Mouse (Mus musculus) cerebellum, postnatal 4 days (tissue): ENCODE measurements around the gene Swt1.

Experiments used
- DNase-seq, 2 experiments: peaks; one replicate each; pipeline ENCODE4 v3.0.0; 2022; ENCODE audit warnings: low spot score in 2 of 2, mixed read lengths in 1 of 2

The Swt1 gene

DNA sequence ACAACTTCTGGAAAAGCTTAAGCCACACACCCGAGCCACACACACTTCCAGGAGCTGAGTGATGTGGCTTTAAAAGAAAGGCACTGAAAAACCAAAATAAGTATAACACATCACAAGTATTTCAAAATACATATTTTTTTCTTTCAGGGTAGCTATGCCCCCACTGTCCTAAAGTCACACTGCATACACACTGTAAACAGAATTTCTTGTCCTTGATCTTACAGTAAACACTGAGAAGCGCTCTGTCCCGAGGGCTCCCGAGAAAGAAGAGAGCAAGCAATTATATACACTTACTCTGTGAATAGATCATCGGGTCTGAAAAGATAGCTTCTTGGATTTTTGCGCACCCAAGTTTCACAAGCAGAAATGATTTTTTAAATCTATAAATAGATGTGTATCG, 109.0 kb downstream of the Swt1 start:
- DNase-seq: no peak
